Mouse (Mus musculus) intestine, embryonic 15.5 days (tissue): ENCODE results near the gene Rbm34. TPM values are rescaled to one million over a fixed set of nuclear protein-coding genes. Genes with fewer than 3 reads are reported as not detected.
"Not testable (repeated sequence)": the region's sequence is repeated elsewhere in the genome, so short reads cannot be mapped to it uniquely, and the experiment has no call there.

Experiments used
- ATAC-seq: fragments of 200-750 bp; cut with Nextera tagmentation; 2 replicates; pipeline ENCODE4 v1.8.0; 2017; ENCODE audit warnings: moderate TSS enrichment, moderate library complexity
- H3K27ac ChIP-seq: fragments of 300-500 bp; sonication (generic); 2 replicates; pipeline ENCODE4 v1.5.1; 2015; ENCODE audit warnings: mild to moderate bottlenecking, inconsistent platforms
- H3K27me3 ChIP-seq: fragments of 300-500 bp; sonication (generic); replicated peaks from 2 replicates; pipeline ENCODE4 v1.6.1; 2015; ENCODE audit warnings: inconsistent platforms
- H3K36me3 ChIP-seq: fragments of 300-500 bp; sonication (generic); 2 replicates; pipeline ENCODE4 v1.6.1; 2015; ENCODE audit warnings: inconsistent platforms
- H3K4me1 ChIP-seq: fragments of 300-500 bp; sonication (generic); replicated peaks from 2 replicates; pipeline ENCODE4 v1.6.1; 2015; ENCODE audit warnings: inconsistent platforms
- H3K4me2 ChIP-seq: fragments of 300-500 bp; sonication (generic); replicated peaks from 2 replicates; pipeline ENCODE4 v1.6.1; 2015; ENCODE audit warnings: mild to moderate bottlenecking, inconsistent platforms
- H3K4me3 ChIP-seq: fragments of 300-500 bp; sonication (generic); replicated peaks from 2 replicates; pipeline ENCODE4 v1.5.1; 2015; ENCODE audit warnings: inconsistent platforms
- H3K9ac ChIP-seq: fragments of 300-500 bp; sonication (generic); 2 replicates; pipeline ENCODE4 v1.6.1; 2015; ENCODE audit warnings: inconsistent platforms
- H3K9me3 ChIP-seq: fragments of 300-500 bp; sonication (generic); 2 replicates; pipeline ENCODE4 v1.6.1; 2016; ENCODE audit warnings: inconsistent platforms
- WGBS: fragments of 180-500 bp; shearing (Covaris S2); methylation state at CpG from one replicate; pipeline ENCODE4 v1.1.7; 2015; 5-methylcytosine and 5-hydroxymethylcytosine counted together
- polyA plus RNA-seq: library from polyadenylated mRNA; unstranded; fragments of >200 nt; fragmentation: Nextera tagmentation; extraction: Ambion mirVana; gene quantifications from 2 replicates; pipeline ENCODE4 v1.2.1, GENCODE M21; 2015

Rbm34 gene
- polyA plus RNA-seq, 1 experiment from 2014 or later, result 30.0 TPM

DNA sequence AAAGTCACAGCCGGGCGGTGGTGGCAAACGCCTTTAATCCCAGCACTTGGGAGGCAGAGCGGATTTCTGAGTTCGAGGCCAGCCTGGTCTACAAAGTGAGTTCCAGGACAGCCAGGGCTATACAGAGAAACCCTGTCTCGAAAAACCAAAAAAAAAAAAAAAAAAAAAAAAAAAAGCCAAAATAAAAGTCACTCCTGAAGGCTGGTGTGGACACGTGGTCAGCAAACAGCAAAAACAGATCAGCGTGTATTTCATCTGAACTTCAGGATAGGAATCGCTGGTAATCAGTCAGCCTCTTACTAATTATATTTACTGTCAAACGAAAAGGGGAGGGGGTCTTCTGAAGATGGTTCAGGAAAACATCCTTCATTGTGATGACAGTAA is 56.8 kb downstream of the Rbm34 start:
- not testable (repeated sequence) for H3K36me3 ChIP-seq, ATAC-seq, H3K27ac ChIP-seq, H3K9me3 ChIP-seq, H3K27me3 ChIP-seq, H3K4me2 ChIP-seq, H3K4me3 ChIP-seq, H3K9ac ChIP-seq
- H3K4me1 ChIP-seq, result peaks cover 14% of the 10 kb centered on the region
- 65% methylated on average over 10 of the region's 10 CpGs for WGBS

DNA sequence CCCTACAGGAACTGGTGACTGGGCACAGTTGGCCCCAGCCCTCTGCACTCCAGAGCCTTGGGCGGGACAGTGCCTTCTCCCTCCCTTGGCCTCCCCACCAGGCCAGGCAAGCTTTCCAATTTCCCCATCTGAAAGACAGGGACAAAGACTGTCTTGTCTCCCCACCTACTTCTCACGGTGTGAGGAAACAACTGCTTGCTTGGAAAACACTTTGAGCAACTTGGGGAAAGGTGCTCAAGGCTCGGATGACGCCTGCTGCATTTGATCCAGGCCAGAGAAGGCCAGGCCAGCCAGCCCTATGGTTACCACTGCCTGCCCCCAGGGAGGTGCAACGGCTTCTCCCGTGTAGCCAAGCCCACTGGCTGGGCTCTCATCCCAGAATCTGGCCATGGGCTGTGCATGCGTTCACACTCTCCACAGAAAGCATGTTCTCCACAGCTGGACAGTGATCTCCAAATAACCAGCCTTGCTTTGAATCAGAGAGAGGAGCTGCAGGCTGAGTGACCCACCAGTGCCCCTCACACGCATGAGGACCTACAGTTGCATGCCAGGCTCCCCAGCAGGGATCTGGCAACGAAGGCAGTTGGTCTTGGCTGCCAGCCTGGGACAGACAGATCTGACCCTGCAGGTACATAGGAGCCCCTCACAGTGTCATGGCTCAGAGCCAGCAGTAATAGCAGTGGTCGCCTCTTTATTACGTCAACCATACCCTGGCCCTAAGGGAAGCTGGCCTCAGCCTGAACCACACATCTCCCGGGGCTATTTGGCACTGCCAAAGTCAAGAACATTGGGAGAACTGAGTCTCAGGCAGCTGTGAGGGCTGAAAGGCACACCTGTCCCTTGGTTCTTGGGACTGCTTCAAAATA is 57.4 kb downstream of the Rbm34 start:
- peak overlapping the region; percentile 18; the same call in 1 of the 2 replicates for H3K27ac ChIP-seq
- ATAC-seq, result peak; percentile 23; the same call in 1 of the 2 replicates
- H3K4me2 ChIP-seq, result no peak overlapping the region

DNA sequence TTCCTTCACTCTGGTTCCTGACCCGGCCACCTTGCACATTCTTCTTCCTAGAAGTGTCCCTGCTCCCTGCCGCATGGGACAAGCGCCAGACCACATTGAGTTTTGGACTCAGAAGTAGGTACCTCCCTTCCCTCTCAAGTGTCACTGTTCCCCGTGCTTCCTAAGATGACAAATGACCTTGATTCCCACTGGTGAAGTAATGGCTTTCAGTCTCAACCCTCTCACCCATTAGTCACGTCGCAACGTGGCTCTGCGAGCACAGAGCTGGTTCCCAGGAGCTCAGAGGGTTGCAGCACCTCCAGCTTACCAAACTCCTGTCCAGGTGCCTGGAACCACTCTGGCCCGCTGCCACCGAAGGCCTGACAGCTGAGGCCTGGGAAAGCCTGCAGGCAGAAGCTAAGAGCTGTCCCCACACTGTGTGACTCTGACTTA is 61.5 kb downstream of the Rbm34 start:
- no peak for ATAC-seq
- no peak overlapping the region for H3K4me3 ChIP-seq
- no peak overlapping the region for H3K4me2 ChIP-seq
- 57% methylated on average over 10 of the region's 10 CpGs for WGBS
- H3K9ac ChIP-seq, result no peak overlapping the region
- H3K9me3 ChIP-seq, result no peaks in the 10 kb centered on the region
- H3K4me1 ChIP-seq, result peaks cover 22% of the 10 kb centered on the region
- no peaks in the 10 kb centered on the region for H3K27me3 ChIP-seq
- no peaks in the 10 kb centered on the region for H3K36me3 ChIP-seq
- no peak overlapping the region for H3K27ac ChIP-seq

More for the DNA sequence above, 57.4 kb downstream of the Rbm34 start:
- Histone ChIP-seq H3K36me3 (no peaks in the 10 kb centered on the region), H3K9ac (no peak overlapping the region), H3K4me1 (peaks cover 18% of the 10 kb centered on the region), H3K4me3 (no peak overlapping the region), H3K27me3 (no peaks in the 10 kb centered on the region), H3K9me3 (no peaks in the 10 kb centered on the region)
- 47% methylated on average over 12 of the region's 12 CpGs for WGBS

DNA sequence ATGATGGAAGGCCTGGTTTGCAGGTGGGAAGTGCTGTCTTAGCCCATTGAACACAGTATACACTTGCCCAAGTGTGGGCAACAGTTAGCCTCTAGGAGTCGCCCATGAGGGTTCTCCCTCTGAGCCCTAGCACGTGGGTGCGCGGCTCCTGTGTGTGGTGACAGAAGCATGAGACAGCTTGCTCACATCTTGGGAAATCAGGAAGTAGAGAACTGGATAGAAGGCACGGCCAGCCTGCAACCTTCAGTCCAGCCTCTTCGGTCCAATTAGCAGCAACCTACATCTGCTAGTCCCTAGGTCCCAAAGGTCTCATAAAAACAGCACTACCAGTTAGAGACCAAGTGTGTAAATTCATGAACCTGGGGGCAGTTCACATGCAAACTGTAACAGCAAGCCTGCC is 62.1 kb downstream of the Rbm34 start:
- H3K27ac ChIP-seq, result no peak overlapping the region
- peak; percentile 48 for ATAC-seq
- no peak overlapping the region for H3K4me3 ChIP-seq

DNA sequence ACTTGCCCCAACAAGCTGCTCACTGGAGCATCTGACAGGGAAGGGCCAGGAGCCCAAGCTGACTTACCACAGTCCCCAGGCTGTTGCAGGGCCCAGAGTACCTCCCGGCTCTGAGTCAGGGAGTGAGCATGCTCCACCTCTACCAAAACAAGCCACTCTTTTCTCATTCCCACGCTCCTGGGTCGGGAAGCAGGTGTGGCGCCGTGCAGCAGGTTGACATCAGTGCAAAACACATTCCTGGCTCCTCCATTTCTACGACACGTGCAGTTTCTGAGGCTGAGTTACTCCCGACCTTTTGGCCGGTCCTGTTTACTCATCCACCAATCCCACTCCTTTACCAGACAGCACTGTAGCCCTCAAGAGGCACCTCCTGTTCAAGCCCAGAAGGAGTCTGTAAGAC is 62.9 kb downstream of the Rbm34 start:
- H3K27ac ChIP-seq, result peak overlapping the region; percentile 15; the same call in 1 of the 2 replicates
- no peaks in the 10 kb centered on the region for H3K36me3 ChIP-seq
- no peak overlapping the region for H3K9ac ChIP-seq
- no peaks in the 10 kb centered on the region for H3K9me3 ChIP-seq
- 41% methylated on average over 9 of the region's 9 CpGs for WGBS
- ATAC-seq, result no peak
- H3K4me2 ChIP-seq, result no peak overlapping the region
- no peaks in the 10 kb centered on the region for H3K27me3 ChIP-seq
- no peak overlapping the region for H3K4me3 ChIP-seq
- peaks cover 21% of the 10 kb centered on the region; the same call in 1 of the 2 replicates for H3K4me1 ChIP-seq

More for the DNA sequence above, 62.1 kb downstream of the Rbm34 start:
- 65% methylated on average over 6 of the region's 6 CpGs for WGBS
- H3K9ac ChIP-seq, result no peak overlapping the region
- H3K9me3 ChIP-seq, result no peaks in the 10 kb centered on the region
- H3K36me3 ChIP-seq, result no peaks in the 10 kb centered on the region
- H3K4me2 ChIP-seq, result no peak overlapping the region
- H3K27me3 ChIP-seq, result no peaks in the 10 kb centered on the region
- peaks cover 23% of the 10 kb centered on the region for H3K4me1 ChIP-seq

DNA sequence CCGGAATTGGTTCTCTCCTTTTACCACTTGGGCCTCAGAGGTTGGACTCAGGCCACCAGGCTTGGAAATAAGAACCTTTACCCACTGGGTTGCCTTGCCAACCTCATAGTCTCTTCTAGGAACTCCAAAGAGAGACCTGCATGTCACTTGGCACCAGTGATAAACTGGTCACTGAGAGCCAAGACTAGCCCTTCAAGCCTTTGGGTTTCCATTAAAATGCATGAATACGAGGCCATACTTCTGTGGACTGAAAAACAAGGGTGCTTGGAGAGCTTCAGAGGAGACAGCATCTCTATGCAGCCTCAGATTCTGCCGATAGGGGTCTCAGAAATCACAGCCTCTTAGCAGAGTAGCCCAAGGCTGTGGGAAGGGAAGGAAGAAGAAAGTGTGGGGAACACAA is 63.5 kb downstream of the Rbm34 start:
- no peak overlapping the region for H3K9ac ChIP-seq
- H3K27me3 ChIP-seq, result no peaks in the 10 kb centered on the region
- no peak overlapping the region for H3K4me3 ChIP-seq
- peaks cover 23% of the 10 kb centered on the region; the same call in 1 of the 2 replicates for H3K4me1 ChIP-seq
- no peak for ATAC-seq
- WGBS, result 84% methylated on average over 3 of the region's 3 CpGs
- no peak overlapping the region for H3K4me2 ChIP-seq
- no peak overlapping the region for H3K27ac ChIP-seq
- H3K36me3 ChIP-seq, result no peaks in the 10 kb centered on the region
- H3K9me3 ChIP-seq, result no peaks in the 10 kb centered on the region

DNA sequence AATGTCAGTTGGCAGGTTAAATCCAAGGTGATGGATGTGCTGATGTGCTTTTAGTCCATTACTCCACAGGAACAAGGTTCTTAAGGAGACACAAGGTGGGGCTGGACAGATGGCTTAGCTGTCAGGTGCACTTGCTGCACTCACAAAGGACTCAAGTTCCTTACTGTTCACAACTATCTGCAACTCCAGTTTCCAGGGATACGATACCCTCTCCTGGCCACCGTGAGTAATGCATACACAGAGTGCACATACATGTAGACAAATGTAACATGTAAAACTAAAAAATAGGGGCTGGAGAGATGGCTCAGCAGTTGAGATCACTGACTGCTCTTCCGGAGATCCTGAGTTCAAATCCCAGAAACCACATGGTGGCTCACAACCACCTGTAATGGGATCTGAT is 65.5 kb downstream of the Rbm34 start:
- peaks cover 29% of the 10 kb centered on the region for H3K4me1 ChIP-seq
- no peak for ATAC-seq
- H3K27me3 ChIP-seq, result no peaks in the 10 kb centered on the region
- H3K9me3 ChIP-seq, result no peaks in the 10 kb centered on the region
- H3K9ac ChIP-seq, result no peak overlapping the region
- H3K27ac ChIP-seq, result no peak overlapping the region
- no peak overlapping the region for H3K4me3 ChIP-seq
- no peaks in the 10 kb centered on the region for H3K36me3 ChIP-seq
- H3K4me2 ChIP-seq, result no peak overlapping the region
- 89% methylated on average over 3 of the region's 3 CpGs for WGBS

DNA sequence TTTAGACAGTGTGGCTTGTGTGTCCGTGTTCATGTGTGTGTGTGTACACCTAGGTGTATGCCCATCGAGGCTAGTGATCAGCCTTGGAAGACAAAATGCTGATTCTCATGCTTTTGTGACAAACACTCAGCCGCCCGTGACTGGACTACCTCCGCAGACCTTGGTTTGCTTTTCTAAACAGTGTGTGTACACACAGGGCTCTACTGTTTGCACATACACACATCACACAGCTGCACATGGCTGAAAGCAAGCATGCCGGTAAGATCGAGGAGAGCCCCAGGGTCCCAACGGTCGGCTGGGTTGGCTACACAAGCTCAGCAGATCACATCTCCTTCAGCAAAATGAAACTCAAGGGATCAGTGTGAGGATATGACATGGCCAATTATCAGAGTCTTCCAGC is 66.9 kb downstream of the Rbm34 start:
- 72% methylated on average over 9 of the region's 9 CpGs for WGBS
- no peak overlapping the region for H3K4me3 ChIP-seq
- H3K9ac ChIP-seq, result no peak overlapping the region
- H3K9me3 ChIP-seq, result no peaks in the 10 kb centered on the region
- H3K4me1 ChIP-seq, result peaks cover 24% of the 10 kb centered on the region
- H3K27me3 ChIP-seq, result no peaks in the 10 kb centered on the region
- H3K27ac ChIP-seq, result peak overlapping the region; percentile 77
- peak overlapping the region; percentile 31; the same call in 1 of the 2 replicates for H3K4me2 ChIP-seq
- no peak for ATAC-seq
- H3K36me3 ChIP-seq, result no peaks in the 10 kb centered on the region

DNA sequence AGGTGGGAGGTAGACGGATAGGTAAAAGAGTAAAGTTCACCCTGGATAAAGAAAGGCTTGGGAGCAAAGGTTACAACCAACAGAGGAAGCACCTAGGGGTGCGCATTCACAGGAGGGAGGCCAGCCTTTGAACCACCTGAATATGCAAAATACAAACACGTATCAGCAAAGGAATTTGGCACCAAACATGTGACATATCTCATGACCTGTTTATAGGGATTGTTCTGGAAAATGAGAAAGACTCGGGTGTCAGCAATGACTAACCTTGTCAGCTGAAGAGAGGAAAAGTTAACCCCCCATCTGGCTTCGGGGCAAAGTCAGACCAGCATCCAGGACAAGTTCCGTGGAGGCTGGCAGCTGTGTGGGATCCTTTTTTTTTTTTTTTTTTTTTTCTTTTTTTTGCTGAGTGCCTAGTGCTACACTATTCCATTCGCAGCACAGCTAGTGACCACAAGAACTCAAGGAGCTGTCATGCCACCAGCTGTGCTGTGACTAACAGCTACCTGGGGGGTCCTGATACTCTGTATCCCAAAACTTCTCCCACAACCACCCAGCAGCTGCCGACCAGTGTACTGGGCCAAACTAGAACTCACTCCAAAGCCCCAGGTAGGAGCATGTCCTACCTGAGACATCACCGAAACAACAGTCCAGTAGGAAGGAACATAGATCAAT is 67.5 kb downstream of the Rbm34 start:
- peaks cover 22% of the 10 kb centered on the region for H3K4me1 ChIP-seq
- peak overlapping the region; percentile 31; the same call in 1 of the 2 replicates for H3K4me2 ChIP-seq
- ATAC-seq, result peak; percentile 90
- H3K27me3 ChIP-seq, result no peaks in the 10 kb centered on the region
- WGBS, result 49% methylated on average over 9 of the region's 9 CpGs
- no peaks in the 10 kb centered on the region for H3K36me3 ChIP-seq
- peak overlapping the region; percentile 77 for H3K27ac ChIP-seq
- H3K9ac ChIP-seq, result no peak overlapping the region
- H3K4me3 ChIP-seq, result no peak overlapping the region
- H3K9me3 ChIP-seq, result no peaks in the 10 kb centered on the region

DNA sequence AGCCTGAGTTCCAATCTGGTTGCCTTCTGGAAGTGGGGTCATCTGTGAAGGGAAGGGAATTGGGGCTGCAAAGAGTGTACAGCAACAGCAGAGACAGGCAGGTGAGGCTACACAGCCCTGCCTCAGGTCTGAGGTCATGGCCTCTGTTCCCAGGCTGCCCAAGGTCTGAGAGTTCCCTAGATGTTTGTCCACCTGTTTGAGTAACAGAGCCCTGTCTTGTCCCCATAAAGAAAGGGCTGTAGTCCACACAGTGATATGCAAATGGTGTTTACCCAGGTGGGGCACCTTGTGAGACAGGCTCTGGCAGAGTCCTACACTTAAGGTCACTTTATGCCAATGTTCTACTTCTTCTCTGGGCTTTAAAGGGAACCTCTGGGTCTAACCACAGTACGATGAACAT is 69.3 kb downstream of the Rbm34 start:
- Histone ChIP-seq H3K4me1 (peaks cover 17% of the 10 kb centered on the region), H3K9ac (no peak overlapping the region), H3K27ac (peak overlapping the region; percentile 34; the same call in 1 of the 2 replicates), H3K4me3 (no peak overlapping the region), H3K9me3 (no peaks in the 10 kb centered on the region), H3K36me3 (no peaks in the 10 kb centered on the region), H3K4me2 (no peak overlapping the region), H3K27me3 (no peaks in the 10 kb centered on the region)
- peak; percentile 61 for ATAC-seq
- WGBS, result 70% methylated on average over 1 of the region's 1 CpGs

DNA sequence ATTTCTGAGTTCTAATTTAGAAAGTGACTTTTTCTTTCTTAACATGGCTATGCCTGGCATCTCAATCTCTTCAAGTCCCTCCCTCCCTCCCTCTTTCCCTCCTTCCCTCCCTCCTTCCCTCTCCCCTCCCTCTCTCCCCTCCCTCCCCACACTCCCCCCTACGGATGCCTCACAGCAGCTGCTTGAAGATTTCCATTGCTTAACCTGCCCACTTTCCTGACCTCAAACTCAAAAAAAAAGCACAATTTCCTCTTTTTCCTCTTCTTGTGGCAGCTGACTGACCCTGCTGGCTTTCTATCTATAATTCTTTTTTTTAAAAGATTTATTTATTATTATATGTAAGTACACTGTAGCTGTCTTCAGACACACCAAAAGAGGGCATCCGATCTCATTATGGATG is 69.8 kb downstream of the Rbm34 start:
- no peak overlapping the region for H3K4me2 ChIP-seq
- 50% methylated on average over 2 of the region's 2 CpGs for WGBS

More for the DNA sequence above, 69.8 kb downstream of the Rbm34 start:
- H3K4me1 ChIP-seq, result peaks cover 17% of the 10 kb centered on the region
- H3K9me3 ChIP-seq, result no peaks in the 10 kb centered on the region
- no peak overlapping the region for H3K4me3 ChIP-seq
- no peaks in the 10 kb centered on the region for H3K27me3 ChIP-seq
- ATAC-seq, result no peak
- H3K36me3 ChIP-seq, result no peaks in the 10 kb centered on the region
- no peak overlapping the region for H3K27ac ChIP-seq
- no peak overlapping the region for H3K9ac ChIP-seq
